Mouse (Mus musculus) layer of hippocampus, adult 11-12 months (tissue): ENCODE data around the gene Olfr191.
"Not testable (repeated sequence)": the region's sequence is repeated elsewhere in the genome, so short reads cannot be mapped to it uniquely, and the experiment has no call there.

ENCODE experiments used
- DNase-seq: peaks from one replicate; pipeline ENCODE4 v3.0.0; 2022; ENCODE audit warnings: low spot score

The Olfr191 gene

GRCm38 (mm10) chr16:59089722-59090121, at the start of gene Olfr191:
Olfr191 (minus strand) TSS chr16:59089822.
- DNase-seq: not testable (repeated sequence)

GRCm38 (mm10) chr16:59130740-59131139, 41.1 kb upstream of the Olfr191 start:
- DNase-seq: no peak

GRCm38 (mm10) chr16:59120969-59121368, 31.3 kb upstream of the Olfr191 start, which contains the start of gene Olfr194:
Olfr194 (minus strand) TSS chr16:59121069.
- DNase-seq: no peak

- DNase-seq: no peak
Observed at GRCm38 (mm10) chr16:59111781-59112180, 22.2 kb upstream of the Olfr191 start, which contains the start of gene Olfr193. Olfr193 (minus strand) TSS chr16:59111881.

GRCm38 (mm10) chr16:59108522-59108921, 18.9 kb upstream of the Olfr191 start:
- not testable (repeated sequence) for DNase-seq

- no peak for DNase-seq
Observed at GRCm38 (mm10) chr16:59105312-59105711, 15.7 kb upstream of the Olfr191 start.

GRCm38 (mm10) chr16:59081113-59081512, 8.5 kb downstream of the Olfr191 start:
- DNase-seq: not testable (repeated sequence)

GRCm38 (mm10) chr16:59077905-59078304, 11.7 kb downstream of the Olfr191 start, which contains the start of gene Olfr190:
Olfr190 (minus strand) TSS chr16:59078005.
- DNase-seq: no peak

- no peak for DNase-seq
Observed at GRCm38 (mm10) chr16:59073520-59073919, 16.1 kb downstream of the Olfr191 start.

- DNase-seq: no peak
Observed at GRCm38 (mm10) chr16:59071755-59072154, 17.9 kb downstream of the Olfr191 start.

GRCm38 (mm10) chr16:59062411-59062810, 27.2 kb downstream of the Olfr191 start:
- DNase-seq: not testable (repeated sequence)

GRCm38 (mm10) chr16:59049286-59049685, 40.3 kb downstream of the Olfr191 start:
- DNase-seq: not testable (repeated sequence)

- no peak for DNase-seq
Observed at GRCm38 (mm10) chr16:59048860-59049259, 40.8 kb downstream of the Olfr191 start.

GRCm38 (mm10) chr16:59047579-59047978, 42.0 kb downstream of the Olfr191 start:
- no peak for DNase-seq

GRCm38 (mm10) chr16:59045835-59046234, 43.8 kb downstream of the Olfr191 start:
- no peak for DNase-seq

GRCm38 (mm10) chr16:59039710-59040109, 49.9 kb downstream of the Olfr191 start, which contains the start of gene Olfr187:
Olfr187 (minus strand) TSS chr16:59039767.
- DNase-seq: no peak
